Mouse (Mus musculus) neural tube, embryonic 11.5 days (tissue): ENCODE results near the gene Fgf23. TPM values are rescaled to one million over a fixed set of nuclear protein-coding genes. Genes with fewer than 3 reads are reported as not detected.

ENCODE experiments used
- ATAC-seq: fragments of 200-750 bp; cut with Nextera tagmentation; 2 replicates; pipeline ENCODE4 v1.8.0; 2017; ENCODE audit warnings: moderate number of reproducible peaks, mild to moderate bottlenecking, moderate TSS enrichment, moderate library complexity; ENCODE audit not compliant: insufficient read depth, low FRiP score, low TSS enrichment
- DNase-seq: peaks from one replicate; pipeline ENCODE4 v3.0.0-alpha.2; 2015; ENCODE audit warnings: low spot score
- H3K27ac ChIP-seq: fragments of 300-500 bp; sonication (generic); 2 replicates; pipeline ENCODE4 v1.5.1; 2014; ENCODE audit warnings: low read depth, mild to moderate bottlenecking, low read length
- H3K27me3 ChIP-seq: fragments of 300-500 bp; sonication (generic); 2 replicates; pipeline ENCODE4 v1.6.1; 2014; ENCODE audit warnings: mild to moderate bottlenecking, low read length, mixed read lengths; ENCODE audit not compliant: control insufficient read depth, insufficient read depth
- H3K36me3 ChIP-seq: fragments of 300-500 bp; sonication (generic); 2 replicates; pipeline ENCODE4 v1.6.1; 2014; ENCODE audit warnings: mild to moderate bottlenecking, low read length, moderate library complexity, mixed read lengths; ENCODE audit not compliant: control insufficient read depth, insufficient read depth
- H3K4me1 ChIP-seq: fragments of 300-500 bp; sonication (generic); 2 replicates; pipeline ENCODE4 v1.6.1; 2014; ENCODE audit warnings: low read length, mixed read lengths; ENCODE audit not compliant: control insufficient read depth, insufficient read depth
- H3K4me2 ChIP-seq: fragments of 300-500 bp; sonication (generic); 2 replicates; pipeline ENCODE4 v1.6.1; 2014; ENCODE audit warnings: low read depth, mild to moderate bottlenecking, moderate library complexity
- H3K4me3 ChIP-seq: fragments of 300-500 bp; sonication (generic); 2 replicates; pipeline ENCODE4 v1.5.1; 2014; ENCODE audit warnings: low read depth, low read length
- H3K9ac ChIP-seq: fragments of 300-500 bp; sonication (generic); 2 replicates; pipeline ENCODE4 v1.6.1; 2014; ENCODE audit warnings: mild to moderate bottlenecking, low read length
- H3K9me3 ChIP-seq: fragments of 300-500 bp; sonication (generic); 2 replicates; pipeline ENCODE4 v1.6.1; 2016; ENCODE audit warnings: low read length; ENCODE audit not compliant: control insufficient read depth
- WGBS: fragments of 180-500 bp; shearing (Covaris S2); extraction: QIAGEN DNeasy Blood & Tissue Kit; methylation state at CpG from one replicate; pipeline ENCODE4 v1.1.7; 2014; 5-methylcytosine and 5-hydroxymethylcytosine counted together
- polyA plus RNA-seq: library from polyadenylated mRNA; unstranded; fragments of >200 nt; fragmentation: Nextera tagmentation; extraction: Ambion mirVana; gene quantifications from 2 replicates; pipeline ENCODE4 v1.2.1, GENCODE M21; 2014

Gene Fgf23
- not detected in 2 replicates for polyA plus RNA-seq

DNA sequence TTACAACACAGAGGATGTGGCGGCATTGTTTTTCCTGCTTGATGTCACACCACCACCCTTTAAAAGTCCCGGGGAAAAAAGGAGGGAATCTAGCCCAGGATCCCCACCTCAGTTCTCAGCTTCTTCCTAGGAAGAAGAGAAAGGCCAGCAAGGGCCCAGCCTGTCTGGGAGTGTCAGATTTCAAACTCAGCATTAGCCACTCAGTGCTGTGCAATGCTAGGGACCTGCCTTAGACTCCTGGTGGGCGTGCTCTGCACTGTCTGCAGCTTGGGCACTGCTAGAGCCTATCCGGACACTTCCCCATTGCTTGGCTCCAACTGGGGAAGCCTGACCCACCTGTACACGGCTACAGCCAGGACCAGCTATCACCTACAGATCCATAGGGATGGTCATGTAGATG lies at the start of gene Fgf23:
Gene Fgf23, plus strand, starts transcription at position 86 of the 400 bp plus-strand sequence.
- ATAC-seq: no peak
- no peaks in the 10 kb centered on the region for H3K4me1 ChIP-seq
- H3K27ac ChIP-seq: no peak within 1 kb of the TSS
- no peaks in the 10 kb centered on the region for H3K27me3 ChIP-seq
- H3K36me3 ChIP-seq: no peaks in the 10 kb centered on the region
- H3K4me3 ChIP-seq: no peak within 1 kb of the TSS
- no peaks in the 10 kb centered on the region for H3K9me3 ChIP-seq
- no peak within 1 kb of the TSS for H3K9ac ChIP-seq
- WGBS: 16% methylated on average over 5 of the region's 5 CpGs
- no peak within 1 kb of the TSS for H3K4me2 ChIP-seq
- DNase-seq: peak; percentile 51

DNA sequence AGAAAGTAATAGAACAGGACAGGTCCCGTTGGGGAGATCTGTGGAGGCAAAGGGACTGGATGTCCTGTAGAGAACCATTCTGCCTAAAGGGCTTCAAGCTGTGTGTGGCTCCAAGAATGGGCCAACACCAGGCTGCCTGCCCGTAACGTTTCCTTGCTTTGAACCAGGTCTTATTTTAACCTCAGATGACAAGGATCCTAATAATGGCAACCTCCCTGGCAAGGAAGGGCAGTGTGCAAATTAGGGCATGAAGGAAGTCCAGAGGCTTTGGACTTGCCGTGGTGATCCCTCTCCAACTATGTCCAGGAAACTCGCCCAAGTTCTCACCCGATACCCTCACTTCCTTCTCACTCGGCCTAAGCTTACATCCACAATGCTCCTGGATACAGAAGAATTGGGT lies 47.9 kb upstream of the Fgf23 start:
- H3K4me3 ChIP-seq: no peak overlapping the region
- H3K27me3 ChIP-seq: no peaks in the 10 kb centered on the region
- H3K9me3 ChIP-seq: no peaks in the 10 kb centered on the region
- H3K4me1 ChIP-seq: no peaks in the 10 kb centered on the region
- DNase-seq: no peak
- H3K36me3 ChIP-seq: no peaks in the 10 kb centered on the region
- WGBS: 79% methylated on average over 7 of the region's 7 CpGs
- H3K27ac ChIP-seq: no peak overlapping the region
- ATAC-seq: no peak
- H3K9ac ChIP-seq: no peak overlapping the region
- no peak overlapping the region for H3K4me2 ChIP-seq

DNA sequence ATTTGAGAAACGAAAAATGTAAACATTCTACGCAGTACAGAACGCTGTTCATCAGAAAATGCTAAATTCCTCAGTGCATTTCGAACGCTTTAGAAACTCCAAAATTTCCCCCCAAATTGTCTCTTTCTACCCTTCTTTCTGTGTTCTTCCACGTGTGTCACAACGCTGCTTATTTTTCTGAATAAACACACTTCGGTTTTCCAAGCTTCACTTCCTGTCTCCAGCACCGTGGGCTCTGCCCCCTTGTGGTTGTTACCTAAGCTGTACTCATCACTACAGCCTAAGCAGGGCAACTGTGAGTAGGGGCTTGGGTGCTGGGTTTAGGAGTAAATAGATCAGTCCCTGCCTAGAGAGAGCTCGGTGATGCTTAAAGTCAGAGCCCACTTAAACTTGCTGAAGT lies 37.9 kb upstream of the Fgf23 start:
- H3K27ac ChIP-seq: no peak overlapping the region
- H3K27me3 ChIP-seq: no peaks in the 10 kb centered on the region
- ATAC-seq: no peak
- no peaks in the 10 kb centered on the region for H3K4me1 ChIP-seq
- WGBS: 42% methylated on average over 10 of the region's 10 CpGs
- H3K9me3 ChIP-seq: no peaks in the 10 kb centered on the region
- no peak overlapping the region for H3K4me2 ChIP-seq
- H3K9ac ChIP-seq: no peak overlapping the region
- no peak overlapping the region for H3K4me3 ChIP-seq
- H3K36me3 ChIP-seq: no peaks in the 10 kb centered on the region
- peak; percentile 40 for DNase-seq

DNA sequence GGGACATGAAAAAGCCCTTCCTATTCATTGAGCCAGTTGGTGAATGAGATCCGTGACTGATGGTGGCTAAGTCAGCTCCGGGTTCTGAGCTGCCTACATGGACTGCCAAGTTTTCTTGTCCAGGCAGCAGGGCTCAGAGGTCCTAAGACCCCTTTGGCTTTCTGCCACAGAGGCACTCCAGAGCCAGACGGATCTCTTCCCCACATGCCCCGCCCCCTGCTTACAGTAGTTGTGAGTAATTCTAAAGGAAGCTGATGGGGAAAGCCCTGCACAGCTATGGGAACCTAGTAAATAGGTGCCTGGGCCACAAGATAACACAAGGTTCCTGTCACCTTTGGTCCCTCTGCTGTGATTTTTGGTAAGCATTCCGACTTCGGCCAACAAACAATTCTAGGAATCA lies 27.8 kb upstream of the Fgf23 start:
- Histone ChIP-seq H3K9ac (no peak overlapping the region), H3K4me1 (no peaks in the 10 kb centered on the region), H3K4me3 (no peak overlapping the region), H3K9me3 (no peaks in the 10 kb centered on the region), H3K27ac (no peak overlapping the region), H3K27me3 (no peaks in the 10 kb centered on the region), H3K4me2 (no peak overlapping the region), H3K36me3 (no peaks in the 10 kb centered on the region)
- 62% methylated on average over 6 of the region's 6 CpGs for WGBS
- no peak for DNase-seq
- no peak for ATAC-seq

DNA sequence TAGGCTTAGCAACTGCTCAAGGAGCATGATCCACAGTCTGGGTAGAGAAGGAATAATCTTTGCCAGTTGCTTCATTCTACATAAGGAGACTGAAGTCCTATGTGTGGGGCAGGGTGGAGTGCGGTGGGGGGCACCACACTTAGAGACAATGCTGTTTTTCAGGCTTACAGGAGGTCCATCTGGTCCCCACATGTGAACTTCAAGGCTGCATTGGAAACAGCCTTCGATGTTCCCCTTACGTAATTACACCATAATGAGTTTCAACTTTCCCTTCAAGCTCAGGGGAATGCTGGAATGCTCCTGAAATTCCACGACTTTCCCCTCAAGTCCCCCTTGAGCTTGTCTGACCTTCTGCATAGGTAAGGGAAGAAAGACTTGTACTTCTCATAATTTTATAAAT lies 21.9 kb upstream of the Fgf23 start:
- Histone ChIP-seq H3K4me3 (no peak overlapping the region), H3K4me1 (no peaks in the 10 kb centered on the region), H3K27ac (no peak overlapping the region), H3K4me2 (no peak overlapping the region), H3K9ac (no peak overlapping the region), H3K27me3 (no peaks in the 10 kb centered on the region), H3K9me3 (no peaks in the 10 kb centered on the region), H3K36me3 (no peaks in the 10 kb centered on the region)
- ATAC-seq (no peak), DNase-seq (peak; percentile 40)
- 55% methylated on average over 4 of the region's 4 CpGs for WGBS

DNA sequence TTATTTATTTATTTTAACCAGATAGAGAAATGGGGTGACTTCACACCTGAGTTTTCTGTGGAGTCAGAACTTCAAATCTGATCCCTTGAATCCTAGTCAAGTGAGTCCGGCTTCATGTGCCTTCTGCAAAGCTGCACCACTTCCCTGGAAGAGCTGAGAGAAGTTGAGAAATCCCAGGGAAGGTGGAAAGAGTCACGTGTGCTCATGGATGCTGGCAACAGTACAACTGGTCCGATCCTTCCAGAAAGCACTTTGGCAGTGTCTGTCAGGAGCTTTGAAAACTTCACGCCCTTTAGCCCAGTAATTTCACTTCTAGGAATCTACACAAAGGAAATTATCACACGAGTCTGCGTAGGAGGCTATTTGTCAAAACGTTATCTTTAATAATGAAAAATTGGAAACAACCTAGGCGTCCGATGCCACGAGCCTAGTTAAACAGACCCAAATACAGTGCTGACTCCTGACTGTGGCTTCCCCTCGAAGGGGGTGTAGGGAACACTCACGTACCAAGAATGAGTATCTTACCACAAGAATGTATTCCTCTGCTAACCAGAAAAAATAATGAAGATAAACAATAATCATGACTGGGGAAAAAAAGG lies 15.6 kb upstream of the Fgf23 start:
- ATAC-seq (no peak), DNase-seq (no peak)
- Histone ChIP-seq H3K4me3 (no peak overlapping the region), H3K36me3 (no peaks in the 10 kb centered on the region), H3K27me3 (no peaks in the 10 kb centered on the region), H3K9ac (no peak overlapping the region), H3K9me3 (no peaks in the 10 kb centered on the region), H3K27ac (no peak overlapping the region), H3K4me2 (no peak overlapping the region), H3K4me1 (no peaks in the 10 kb centered on the region)
- 88% methylated on average over 12 of the region's 12 CpGs for WGBS

DNA sequence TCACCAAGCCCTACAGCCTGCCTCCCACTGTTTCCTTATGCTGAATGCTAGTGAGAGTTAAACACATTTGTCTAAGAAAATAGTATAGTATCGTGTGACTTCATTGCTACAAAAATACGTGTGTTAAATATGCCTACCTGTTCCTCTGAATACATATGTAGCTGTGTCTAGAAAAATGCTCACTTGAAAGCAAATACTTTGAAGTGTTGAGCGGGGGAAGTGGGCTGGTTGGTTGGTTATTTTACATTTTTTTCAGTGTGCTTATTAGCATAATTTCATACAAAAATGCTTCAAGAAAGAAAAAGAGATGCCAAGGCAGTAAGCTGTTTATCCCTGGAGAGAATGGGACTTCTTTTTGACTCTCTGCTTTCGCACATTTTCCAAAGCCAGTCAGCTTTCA lies 12.7 kb upstream of the Fgf23 start:
- Histone ChIP-seq H3K4me1 (no peaks in the 10 kb centered on the region), H3K9me3 (no peaks in the 10 kb centered on the region), H3K4me2 (no peak overlapping the region), H3K9ac (no peak overlapping the region), H3K36me3 (no peaks in the 10 kb centered on the region), H3K4me3 (no peak overlapping the region), H3K27ac (no peak overlapping the region), H3K27me3 (no peaks in the 10 kb centered on the region)
- WGBS: 82% methylated on average over 4 of the region's 4 CpGs
- DNase-seq (no peak), ATAC-seq (no peak)

DNA sequence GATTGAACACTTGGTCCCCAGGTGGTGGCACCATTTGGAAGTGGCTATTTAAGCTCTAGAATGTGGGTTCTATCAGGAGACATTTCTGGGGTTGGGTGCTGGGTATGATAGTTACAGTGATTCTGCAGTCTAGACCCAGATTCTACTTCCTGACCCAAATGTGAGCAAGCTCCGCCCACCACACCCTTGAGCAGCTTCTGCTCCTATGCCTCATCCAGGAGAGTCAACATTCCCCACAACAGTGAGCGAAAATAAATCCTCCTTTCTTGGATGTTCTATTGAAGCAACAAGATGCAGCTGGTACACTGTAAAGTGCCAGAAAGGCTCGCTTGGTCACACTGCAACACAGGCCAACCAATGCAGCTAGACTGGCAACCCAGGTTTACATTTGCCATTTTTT lies 8.8 kb upstream of the Fgf23 start:
- 87% methylated on average over 3 of the region's 3 CpGs for WGBS
- Histone ChIP-seq H3K4me1 (no peaks in the 10 kb centered on the region), H3K4me3 (no peak overlapping the region), H3K36me3 (no peaks in the 10 kb centered on the region), H3K27me3 (no peaks in the 10 kb centered on the region), H3K4me2 (no peak overlapping the region), H3K9ac (no peak overlapping the region), H3K27ac (no peak overlapping the region), H3K9me3 (no peaks in the 10 kb centered on the region)
- ATAC-seq: no peak
- DNase-seq: no peak

DNA sequence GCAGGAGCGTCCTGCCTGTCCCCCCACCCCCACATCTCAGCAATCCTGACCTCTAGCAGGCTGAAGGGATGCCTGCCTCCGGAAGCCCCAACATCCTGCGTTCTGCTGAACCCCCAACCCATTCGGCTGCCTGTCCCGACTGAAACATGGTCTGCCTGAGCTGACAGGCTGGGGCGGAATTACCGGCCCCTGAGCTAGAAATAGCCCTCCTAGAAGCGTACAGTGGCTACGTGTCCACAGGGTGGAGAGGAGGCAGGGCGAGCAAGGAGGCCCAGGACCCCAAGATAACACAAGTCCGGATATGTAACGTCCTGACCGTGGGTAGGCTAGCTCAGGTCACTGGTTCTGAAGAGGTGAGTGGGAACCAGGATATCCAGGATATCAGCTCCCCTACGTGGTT lies 7.9 kb upstream of the Fgf23 start:
- DNase-seq: peak; percentile 28
- Histone ChIP-seq H3K4me2 (peak overlapping the region; percentile 14; the same call in 1 of the 2 replicates), H3K4me3 (no peak overlapping the region), H3K36me3 (no peaks in the 10 kb centered on the region), H3K27me3 (no peaks in the 10 kb centered on the region), H3K27ac (no peak overlapping the region), H3K4me1 (no peaks in the 10 kb centered on the region), H3K9me3 (no peaks in the 10 kb centered on the region), H3K9ac (peak overlapping the region; percentile 39; the same call in 1 of the 2 replicates)
- no peak for ATAC-seq
- WGBS: 6% methylated on average over 14 of the region's 14 CpGs
